Mouse (Mus musculus) hindbrain, embryonic 10.5 days (tissue): ENCODE measurements around the gene Dlx2. TPM values are rescaled to one million over a fixed set of nuclear protein-coding genes. Genes with fewer than 3 reads are reported as not detected.

Experiments used
- DNase-seq: peaks from one replicate; pipeline ENCODE4 v3.0.0-alpha.2; 2017; ENCODE audit warnings: low spot score
- H3K27ac ChIP-seq: fragments of 300-500 bp; sonication (generic); 2 replicates; pipeline ENCODE4 v1.5.1; 2016; ENCODE audit warnings: mild to moderate bottlenecking, moderate library complexity
- H3K27me3 ChIP-seq: fragments of 300-500 bp; sonication (generic); 2 replicates; pipeline ENCODE4 v1.6.1; 2016; ENCODE audit warnings: mild to moderate bottlenecking; ENCODE audit not compliant: poor library complexity, insufficient read depth, severe bottlenecking
- H3K36me3 ChIP-seq: fragments of 300-500 bp; sonication (generic); 2 replicates; pipeline ENCODE4 v1.6.1; 2016; ENCODE audit warnings: mild to moderate bottlenecking, moderate library complexity
- H3K4me1 ChIP-seq: fragments of 300-500 bp; sonication (generic); replicated peaks from 2 replicates; pipeline ENCODE4 v1.6.1; 2016; ENCODE audit warnings: mild to moderate bottlenecking
- H3K4me3 ChIP-seq: fragments of 300-500 bp; sonication (generic); 2 replicates; pipeline ENCODE4 v1.5.1; 2016; ENCODE audit warnings: mild to moderate bottlenecking, moderate library complexity
- H3K9me3 ChIP-seq: fragments of 300-500 bp; sonication (generic); 2 replicates; pipeline ENCODE4 v1.6.1; 2016; ENCODE audit warnings: mild to moderate bottlenecking, moderate library complexity
- WGBS: fragments of 180-500 bp; shearing (Covaris S2); methylation state at CpG from one replicate; pipeline ENCODE4 v1.1.7; 2016; 5-methylcytosine and 5-hydroxymethylcytosine counted together
- polyA plus RNA-seq: library from polyadenylated mRNA; unstranded; fragments of >200 nt; fragmentation: Nextera tagmentation; extraction: Ambion mirVana; gene quantifications from 2 replicates; pipeline ENCODE4 v1.2.1, GENCODE M21; 2016

Dlx2 gene
- polyA plus RNA-seq, 1 experiment from 2014 or later = 7.8 TPM

GRCm38 (mm10) chr2:71533094-71533493 is 13.5 kb downstream of the Dlx2 start:
- Histone ChIP-seq H3K4me1 (peaks cover 43% of the 10 kb centered on the region), H3K36me3 (no peaks in the 10 kb centered on the region), H3K4me3 (no peak overlapping the region), H3K9me3 (no peaks in the 10 kb centered on the region), H3K27ac (no peak overlapping the region), H3K27me3 (peaks cover 100% of the 10 kb centered on the region)
- 5% methylated on average over 5 of the region's 5 CpGs for WGBS
- DNase-seq = no peak

- H3K27ac ChIP-seq = peak overlapping the region; percentile 2
- H3K4me3 ChIP-seq = peak overlapping the region; percentile 23
- peaks cover 100% of the 10 kb centered on the region for H3K27me3 ChIP-seq
- WGBS = 1% methylated on average over 43 of the region's 43 CpGs
- H3K9me3 ChIP-seq = no peaks in the 10 kb centered on the region
- peak; percentile 54 for DNase-seq
- peaks cover 43% of the 10 kb centered on the region for H3K4me1 ChIP-seq
- H3K36me3 ChIP-seq = no peaks in the 10 kb centered on the region
These were observed 14.3 kb downstream of the Dlx2 start for GRCm38 (mm10) chr2:71531990-71532970.

- peak overlapping the region; percentile 42; the same call in 1 of the 2 replicates for H3K27ac ChIP-seq
- H3K4me1 ChIP-seq = peaks cover 46% of the 10 kb centered on the region
These were observed 15.4 kb downstream of the Dlx2 start for GRCm38 (mm10) chr2:71531124-71531590.

GRCm38 (mm10) chr2:71530391-71531123 is 16.0 kb downstream of the Dlx2 start:
- Histone ChIP-seq H3K27me3 (peaks cover 100% of the 10 kb centered on the region), H3K27ac (peak overlapping the region; percentile 42; the same call in 1 of the 2 replicates), H3K4me1 (peaks cover 49% of the 10 kb centered on the region), H3K4me3 (peak overlapping the region; percentile 61), H3K9me3 (no peaks in the 10 kb centered on the region), H3K36me3 (no peaks in the 10 kb centered on the region)
- DNase-seq = peak; percentile 44
- under 1% methylated on average over 34 of the region's 34 CpGs for WGBS

More at GRCm38 (mm10) chr2:71531124-71531590, 15.4 kb downstream of the Dlx2 start:
- Histone ChIP-seq H3K27me3 (peaks cover 100% of the 10 kb centered on the region), H3K9me3 (no peaks in the 10 kb centered on the region), H3K4me3 (peak overlapping the region; percentile 61), H3K36me3 (no peaks in the 10 kb centered on the region)
- DNase-seq = peak; percentile 27
- WGBS = 0% methylated on average over 12 of the region's 12 CpGs

GRCm38 (mm10) chr2:71529511-71530351 is 16.8 kb downstream of the Dlx2 start:
- H3K4me1 ChIP-seq = peaks cover 48% of the 10 kb centered on the region
- H3K9me3 ChIP-seq = no peaks in the 10 kb centered on the region
- WGBS = under 1% methylated on average over 60 of the region's 60 CpGs
- peak overlapping the region; percentile 79 for H3K27ac ChIP-seq
- H3K4me3 ChIP-seq = peak overlapping the region; percentile 61
- DNase-seq = peak; percentile 89
- H3K36me3 ChIP-seq = no peaks in the 10 kb centered on the region
- H3K27me3 ChIP-seq = peaks cover 100% of the 10 kb centered on the region

GRCm38 (mm10) chr2:71528714-71529510 is 17.6 kb downstream of the Dlx2 start:
- Histone ChIP-seq H3K36me3 (no peaks in the 10 kb centered on the region), H3K27me3 (peaks cover 100% of the 10 kb centered on the region), H3K9me3 (no peaks in the 10 kb centered on the region), H3K4me1 (peaks cover 41% of the 10 kb centered on the region), H3K4me3 (peak overlapping the region; percentile 61), H3K27ac (peak overlapping the region; percentile 79)
- WGBS = under 1% methylated on average over 57 of the region's 57 CpGs
- DNase-seq = no peak

GRCm38 (mm10) chr2:71528014-71528713 is 18.4 kb downstream of the Dlx2 start, which contains the start of gene Dlx1:
Gene Dlx1 (plus strand): TSS chr2:71528113.
- peaks cover 100% of the 10 kb centered on the region for H3K27me3 ChIP-seq
- H3K27ac ChIP-seq = peak within 1 kb of the TSS; percentile 79
- DNase-seq = peak; percentile 20
- H3K4me3 ChIP-seq = peak within 1 kb of the TSS; percentile 61
- peaks cover 40% of the 10 kb centered on the region for H3K4me1 ChIP-seq
- 1% methylated on average over 26 of the region's 26 CpGs for WGBS
- H3K9me3 ChIP-seq = no peaks in the 10 kb centered on the region
- H3K36me3 ChIP-seq = no peaks in the 10 kb centered on the region

- Histone ChIP-seq H3K4me3 (0 out of 2 replicates have a peak overlapping the region, but pooled peaks have one; percentile 3), H3K4me1 (peaks cover 38% of the 10 kb centered on the region), H3K9me3 (no peaks in the 10 kb centered on the region), H3K36me3 (no peaks in the 10 kb centered on the region), H3K27ac (no peak overlapping the region), H3K27me3 (peaks cover 100% of the 10 kb centered on the region)
- DNase-seq = peak; percentile 52
- WGBS = 1% methylated on average over 24 of the region's 24 CpGs
These were observed 19.1 kb downstream of the Dlx2 start for GRCm38 (mm10) chr2:71527323-71528013.

GRCm38 (mm10) chr2:71526595-71527322 is 19.8 kb downstream of the Dlx2 start:
- Histone ChIP-seq H3K27ac (no peak overlapping the region), H3K9me3 (no peaks in the 10 kb centered on the region), H3K36me3 (no peaks in the 10 kb centered on the region), H3K27me3 (peaks cover 99% of the 10 kb centered on the region), H3K4me1 (peaks cover 32% of the 10 kb centered on the region), H3K4me3 (0 out of 2 replicates have a peak overlapping the region, but pooled peaks have one; percentile 3)
- DNase-seq = no peak
- WGBS = 3% methylated on average over 10 of the region's 10 CpGs

GRCm38 (mm10) chr2:71524763-71525162 is 21.8 kb downstream of the Dlx2 start:
- peaks cover 23% of the 10 kb centered on the region for H3K4me1 ChIP-seq
- H3K4me3 ChIP-seq = no peak overlapping the region
- no peaks in the 10 kb centered on the region for H3K9me3 ChIP-seq
- DNase-seq = peak; percentile 23
- H3K27me3 ChIP-seq = peaks cover 99% of the 10 kb centered on the region
- WGBS = 20% methylated on average over 13 of the region's 13 CpGs
- H3K27ac ChIP-seq = no peak overlapping the region
- no peaks in the 10 kb centered on the region for H3K36me3 ChIP-seq
